Mouse (Mus musculus): ENCODE results near the gene Oas1c.

DNA sequence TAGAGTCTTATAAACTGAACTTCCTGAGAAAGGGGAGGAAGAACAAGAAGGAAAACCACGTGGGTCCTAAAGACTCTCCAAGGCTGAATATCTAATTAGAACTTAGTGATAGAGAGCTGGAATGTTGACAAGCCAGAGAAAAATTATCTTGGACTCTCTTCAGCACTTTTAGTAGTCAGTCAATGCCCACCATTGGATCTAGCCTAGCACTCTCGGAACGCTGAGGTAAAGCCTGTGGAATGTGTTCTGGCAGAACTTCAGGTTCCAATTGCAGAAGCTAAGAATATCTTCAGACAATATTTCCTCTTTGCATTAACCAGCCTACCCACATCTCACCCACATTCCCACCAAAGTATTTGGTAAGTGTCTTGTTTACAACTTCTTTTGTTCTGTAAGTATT, 32.4 kb downstream of the Oas1c start:
- TF ChIP-seq GATA1 (IDR thresholded peaks at IDR 0.05; ENCODE audit: borderline replicate concordance, low read length) (no peak), FLI1 (IDR thresholded peaks at IDR 0.05; ENCODE audit: low read length) (no peak)

Measured in megakaryocyte, embryonic 14.5 days (primary cell).